Mouse (Mus musculus): ENCODE results near the gene Cd28. TPM values are rescaled to one million over a fixed set of nuclear protein-coding genes. Genes with fewer than 3 reads are reported as not detected.

Cd28 gene
- polyA plus RNA-seq, 1 experiment from 2014 or later, result 0.16 TPM

GRCm38 (mm10) chr1:60746856-60747255 is 30.3 kb downstream of the Cd28 start:
- Histone ChIP-seq H3K27me3 (ENCODE audit: control insufficient read depth, insufficient read depth, low read length) (no peaks in the 10 kb centered on the region), H3K4me1 (ENCODE audit: control insufficient read depth, insufficient read depth, low read length) (no peaks in the 10 kb centered on the region; the same call in 1 of the 2 replicates), H3K4me3 (ENCODE audit: low read length) (no peak overlapping the region), H3K9ac (ENCODE audit: low read depth, low read length) (no peak overlapping the region), H3K36me3 (ENCODE audit: control insufficient read depth, insufficient read depth, low read length) (no peaks in the 10 kb centered on the region), H3K27ac (ENCODE audit: low read depth, low read length) (no peak overlapping the region), H3K9me3 (ENCODE audit: control insufficient read depth, low read length) (no peaks in the 10 kb centered on the region), H3K4me2 (replicated peaks; ENCODE audit: low read depth, low read length) (no peak overlapping the region)
- ATAC-seq (ENCODE audit: low FRiP score, low TSS enrichment), result no peak
- WGBS, result 86% methylated on average over 5 of the region's 5 CpGs

GRCm38 (mm10) chr1:60748286-60748685 is 31.7 kb downstream of the Cd28 start:
- Histone ChIP-seq H3K27me3 (ENCODE audit: control insufficient read depth, insufficient read depth, low read length) (no peaks in the 10 kb centered on the region), H3K9ac (ENCODE audit: low read depth, low read length) (no peak overlapping the region), H3K9me3 (ENCODE audit: control insufficient read depth, low read length) (no peaks in the 10 kb centered on the region), H3K36me3 (ENCODE audit: control insufficient read depth, insufficient read depth, low read length) (no peaks in the 10 kb centered on the region), H3K4me3 (ENCODE audit: low read length) (no peak overlapping the region), H3K27ac (ENCODE audit: low read depth, low read length) (no peak overlapping the region), H3K4me1 (ENCODE audit: control insufficient read depth, insufficient read depth, low read length) (no peaks in the 10 kb centered on the region; the same call in 1 of the 2 replicates), H3K4me2 (replicated peaks; ENCODE audit: low read depth, low read length) (no peak overlapping the region)
- ATAC-seq (ENCODE audit: low FRiP score, low TSS enrichment), result no peak
- 89% methylated on average over 1 of the region's 1 CpGs for WGBS

GRCm38 (mm10) chr1:60748936-60749335 is 32.3 kb downstream of the Cd28 start:
- no peaks in the 10 kb centered on the region for H3K36me3 ChIP-seq (ENCODE audit: control insufficient read depth, insufficient read depth, low read length)
- H3K4me3 ChIP-seq (ENCODE audit: low read length), result no peak overlapping the region
- H3K9ac ChIP-seq (ENCODE audit: low read depth, low read length), result no peak overlapping the region
- no peaks in the 10 kb centered on the region for H3K9me3 ChIP-seq (ENCODE audit: control insufficient read depth, low read length)
- no peaks in the 10 kb centered on the region for H3K27me3 ChIP-seq (ENCODE audit: control insufficient read depth, insufficient read depth, low read length)
- H3K4me2 ChIP-seq (replicated peaks; ENCODE audit: low read depth, low read length), result no peak overlapping the region
- WGBS, result 84% methylated on average over 4 of the region's 4 CpGs
- no peak for ATAC-seq (ENCODE audit: low FRiP score, low TSS enrichment)
- no peak overlapping the region for H3K27ac ChIP-seq (ENCODE audit: low read depth, low read length)
- no peaks in the 10 kb centered on the region; the same call in 1 of the 2 replicates for H3K4me1 ChIP-seq (ENCODE audit: control insufficient read depth, insufficient read depth, low read length)

- no peak overlapping the region for H3K4me3 ChIP-seq (ENCODE audit: low read length)
- H3K27me3 ChIP-seq (ENCODE audit: control insufficient read depth, insufficient read depth, low read length), result no peaks in the 10 kb centered on the region
- no peak overlapping the region for H3K9ac ChIP-seq (ENCODE audit: low read depth, low read length)
- no peaks in the 10 kb centered on the region for H3K9me3 ChIP-seq (ENCODE audit: control insufficient read depth, low read length)
- WGBS, result 86% methylated on average over 5 of the region's 5 CpGs
- no peak overlapping the region for H3K4me2 ChIP-seq (replicated peaks; ENCODE audit: low read depth, low read length)
- H3K36me3 ChIP-seq (ENCODE audit: control insufficient read depth, insufficient read depth, low read length), result no peaks in the 10 kb centered on the region
- H3K4me1 ChIP-seq (ENCODE audit: control insufficient read depth, insufficient read depth, low read length), result no peaks in the 10 kb centered on the region; the same call in 1 of the 2 replicates
- no peak overlapping the region for H3K27ac ChIP-seq (ENCODE audit: low read depth, low read length)
- no peak for ATAC-seq (ENCODE audit: low FRiP score, low TSS enrichment)
Measured at GRCm38 (mm10) chr1:60749346-60749840, 32.8 kb downstream of the Cd28 start.

- no peak overlapping the region for H3K27ac ChIP-seq (ENCODE audit: low read depth, low read length)
Measured at GRCm38 (mm10) chr1:60750201-60750765, 33.7 kb downstream of the Cd28 start.

GRCm38 (mm10) chr1:60751011-60751410 is 34.4 kb downstream of the Cd28 start:
- Histone ChIP-seq H3K9me3 (ENCODE audit: control insufficient read depth, low read length) (no peaks in the 10 kb centered on the region), H3K4me3 (ENCODE audit: low read length) (no peak overlapping the region), H3K4me1 (ENCODE audit: control insufficient read depth, insufficient read depth, low read length) (no peaks in the 10 kb centered on the region; the same call in 1 of the 2 replicates), H3K27me3 (ENCODE audit: control insufficient read depth, insufficient read depth, low read length) (no peaks in the 10 kb centered on the region), H3K9ac (ENCODE audit: low read depth, low read length) (no peak overlapping the region), H3K36me3 (ENCODE audit: control insufficient read depth, insufficient read depth, low read length) (no peaks in the 10 kb centered on the region), H3K27ac (ENCODE audit: low read depth, low read length) (no peak overlapping the region), H3K4me2 (replicated peaks; ENCODE audit: low read depth, low read length) (no peak overlapping the region)
- WGBS, result 87% methylated on average over 4 of the region's 4 CpGs
- no peak for ATAC-seq (ENCODE audit: low FRiP score, low TSS enrichment)

More at GRCm38 (mm10) chr1:60750201-60750765, 33.7 kb downstream of the Cd28 start:
- Histone ChIP-seq H3K4me2 (replicated peaks; ENCODE audit: low read depth, low read length) (no peak overlapping the region), H3K4me3 (ENCODE audit: low read length) (no peak overlapping the region), H3K9me3 (ENCODE audit: control insufficient read depth, low read length) (no peaks in the 10 kb centered on the region), H3K4me1 (ENCODE audit: control insufficient read depth, insufficient read depth, low read length) (no peaks in the 10 kb centered on the region; the same call in 1 of the 2 replicates), H3K36me3 (ENCODE audit: control insufficient read depth, insufficient read depth, low read length) (no peaks in the 10 kb centered on the region), H3K9ac (ENCODE audit: low read depth, low read length) (no peak overlapping the region), H3K27me3 (ENCODE audit: control insufficient read depth, insufficient read depth, low read length) (no peaks in the 10 kb centered on the region)
- no peak for ATAC-seq (ENCODE audit: low FRiP score, low TSS enrichment)
- 79% methylated on average over 6 of the region's 6 CpGs for WGBS

- H3K36me3 ChIP-seq (ENCODE audit: control insufficient read depth, insufficient read depth, low read length), result no peaks in the 10 kb centered on the region
- no peaks in the 10 kb centered on the region for H3K27me3 ChIP-seq (ENCODE audit: control insufficient read depth, insufficient read depth, low read length)
- no peak overlapping the region for H3K4me3 ChIP-seq (ENCODE audit: low read length)
- WGBS, result 86% methylated on average over 1 of the region's 1 CpGs
- H3K27ac ChIP-seq (ENCODE audit: low read depth, low read length), result no peak overlapping the region
- no peak overlapping the region for H3K4me2 ChIP-seq (replicated peaks; ENCODE audit: low read depth, low read length)
- no peaks in the 10 kb centered on the region for H3K9me3 ChIP-seq (ENCODE audit: control insufficient read depth, low read length)
- H3K4me1 ChIP-seq (ENCODE audit: control insufficient read depth, insufficient read depth, low read length), result no peaks in the 10 kb centered on the region; the same call in 1 of the 2 replicates
- no peak for ATAC-seq (ENCODE audit: low FRiP score, low TSS enrichment)
- H3K9ac ChIP-seq (ENCODE audit: low read depth, low read length), result no peak overlapping the region
Measured at GRCm38 (mm10) chr1:60752986-60753385, 36.4 kb downstream of the Cd28 start.

GRCm38 (mm10) chr1:60753981-60754380 is 37.4 kb downstream of the Cd28 start:
- H3K36me3 ChIP-seq (ENCODE audit: control insufficient read depth, insufficient read depth, low read length), result no peaks in the 10 kb centered on the region
- H3K9ac ChIP-seq (ENCODE audit: low read depth, low read length), result no peak overlapping the region
- H3K4me1 ChIP-seq (ENCODE audit: control insufficient read depth, insufficient read depth, low read length), result no peaks in the 10 kb centered on the region; the same call in 1 of the 2 replicates
- H3K27me3 ChIP-seq (ENCODE audit: control insufficient read depth, insufficient read depth, low read length), result no peaks in the 10 kb centered on the region
- H3K9me3 ChIP-seq (ENCODE audit: control insufficient read depth, low read length), result no peaks in the 10 kb centered on the region
- ATAC-seq (ENCODE audit: low FRiP score, low TSS enrichment), result no peak
- no peak overlapping the region for H3K4me2 ChIP-seq (replicated peaks; ENCODE audit: low read depth, low read length)
- 92% methylated on average over 12 of the region's 12 CpGs for WGBS
- H3K27ac ChIP-seq (ENCODE audit: low read depth, low read length), result no peak overlapping the region
- H3K4me3 ChIP-seq (ENCODE audit: low read length), result no peak overlapping the region

GRCm38 (mm10) chr1:60755391-60756243 is 39.0 kb downstream of the Cd28 start:
- no peaks in the 10 kb centered on the region for H3K27me3 ChIP-seq (ENCODE audit: control insufficient read depth, insufficient read depth, low read length)
- 80% methylated on average over 7 of the region's 7 CpGs for whole genome bisulfite sequencing

More at GRCm38 (mm10) chr1:60755391-60756243, 39.0 kb downstream of the Cd28 start:
- ATAC-seq (ENCODE audit: low FRiP score, low TSS enrichment), result no peak
- no peak overlapping the region for H3K4me3 ChIP-seq (ENCODE audit: low read length)
- no peaks in the 10 kb centered on the region for H3K36me3 ChIP-seq (ENCODE audit: control insufficient read depth, insufficient read depth, low read length)
- H3K9me3 ChIP-seq (ENCODE audit: control insufficient read depth, low read length), result no peaks in the 10 kb centered on the region
- H3K4me1 ChIP-seq (ENCODE audit: control insufficient read depth, insufficient read depth, low read length), result no peaks in the 10 kb centered on the region
- H3K4me2 ChIP-seq (replicated peaks; ENCODE audit: low read depth, low read length), result no peak overlapping the region
- no peak overlapping the region for H3K9ac ChIP-seq (ENCODE audit: low read depth, low read length)
- no peak overlapping the region for H3K27ac ChIP-seq (ENCODE audit: low read depth, low read length)
